Mouse (Mus musculus) gastrocnemius, postnatal 4 days (tissue): Measurements from ENCODE around the gene Taf4. TPM values are rescaled to one million over a fixed set of nuclear protein-coding genes. Genes with fewer than 3 reads are reported as not detected.

ENCODE experiments used
- DNase-seq, 2 experiments: peaks; one replicate each; pipeline ENCODE4 v3.0.0; 2021 to 2022; ENCODE audit warnings: low spot score in 2 of 2, mixed read lengths in 2 of 2
- total RNA-seq, 2 experiments: library from RNA; stranded (reverse); gene quantifications; 2 replicates each; pipeline ENCODE4 v1.2.3; 2021

Gene Taf4
- total RNA-seq, 2 experiments from 2014 or later, result 14.1 to 15.7 TPM

- no peak for DNase-seq
Observed at GRCm38 (mm10) chr2:179863266-179863665, 113.2 kb downstream of the Taf4 start.

- DNase-seq, result no peak
Observed at GRCm38 (mm10) chr2:179862676-179863075, 113.8 kb downstream of the Taf4 start.

Other genes starting within 250 kb of the Taf4 start
- gene Lsm14b, start 48.3 kb upstream of the Taf4 start, total RNA-seq, result 10 to 100 TPM; 48.3 to 50.8 TPM
- gene Psma7, start 65.8 kb upstream of the Taf4 start, total RNA-seq, result 100 to 1,000 TPM; 201 TPM
- gene Ss18l1, start 65.9 kb upstream of the Taf4 start, total RNA-seq, result 1 to 10 TPM; 3.7 to 4.3 TPM
- 10 to 100 TPM; 13.4 to 15.0 TPM for gene Mtg2, start 93.9 kb upstream of the Taf4 start, total RNA-seq
- gene Hrh3, start 127.8 kb upstream of the Taf4 start, total RNA-seq, result under 1 TPM; 0.10 to 0.34 TPM
- gene Osbpl2, start 142.7 kb upstream of the Taf4 start, total RNA-seq, result 10 to 100 TPM; 27.7 to 32.1 TPM
- gene Adrm1, start 194.8 kb upstream of the Taf4 start, total RNA-seq, result 100 to 1,000 TPM; 113 to 131 TPM
- 10 to 100 TPM; 32.3 to 42.7 TPM for gene Lama5, start 249.2 kb upstream of the Taf4 start, total RNA-seq